Mouse (Mus musculus): ENCODE data around the gene Olfr1066. TPM values are rescaled to one million over a fixed set of nuclear protein-coding genes. Genes with fewer than 3 reads are reported as not detected.
"Not testable (repeated sequence)": the region's sequence is repeated elsewhere in the genome, so short reads cannot be mapped to it uniquely, and the experiment has no call there.

The Olfr1066 gene
- total RNA-seq (2015) (not detected in 2 replicates), total RNA-seq (2017) (not detected in 2 replicates)

- no peak for ATAC-seq (ENCODE audit: poor library complexity, severe bottlenecking)
Observed at GRCm38 (mm10) chr2:86456169-86456568, at the start of gene Olfr1066. Olfr1066 (minus strand) TSS chr2:86456269.

- ATAC-seq (ENCODE audit: poor library complexity, severe bottlenecking): no peak
Observed at GRCm38 (mm10) chr2:86487286-86487685, 31.2 kb upstream of the Olfr1066 start, which contains the start of gene Olfr228. Olfr228 (minus strand) TSS chr2:86487386.

DNA sequence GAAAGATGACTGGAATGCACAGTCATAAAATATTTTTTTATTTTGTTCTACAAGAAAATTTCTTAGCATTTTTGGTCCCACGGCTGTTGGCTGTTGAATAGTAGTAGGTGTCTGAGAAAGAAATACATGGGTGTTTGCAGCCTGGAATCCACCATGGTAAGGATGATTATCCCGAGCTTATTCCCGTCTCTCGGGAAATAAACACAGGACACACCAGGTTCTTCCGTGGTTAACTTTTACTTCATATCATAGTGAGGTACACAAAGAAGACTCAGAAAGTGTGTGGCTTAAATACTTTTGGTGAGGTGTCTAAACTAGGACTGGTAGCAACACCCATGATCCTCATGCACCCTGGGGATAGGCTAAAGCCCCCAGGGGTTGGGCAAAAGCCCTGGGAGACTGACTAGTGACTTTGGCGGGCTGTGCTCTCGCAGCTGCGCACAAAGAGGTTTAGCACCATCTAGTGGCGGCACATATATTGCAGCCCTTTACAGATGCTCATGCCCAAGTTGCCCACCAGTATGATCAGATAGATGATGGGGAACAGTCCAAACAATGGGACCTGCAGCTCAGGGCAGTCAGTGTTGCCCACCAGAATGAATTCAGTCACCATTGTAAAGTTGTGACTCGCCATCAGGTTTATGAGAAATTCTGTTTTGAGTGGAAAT, 8.5 kb upstream of the Olfr1066 start:
- peak; percentile 56 for ATAC-seq (ENCODE audit: poor library complexity, severe bottlenecking)

DNA sequence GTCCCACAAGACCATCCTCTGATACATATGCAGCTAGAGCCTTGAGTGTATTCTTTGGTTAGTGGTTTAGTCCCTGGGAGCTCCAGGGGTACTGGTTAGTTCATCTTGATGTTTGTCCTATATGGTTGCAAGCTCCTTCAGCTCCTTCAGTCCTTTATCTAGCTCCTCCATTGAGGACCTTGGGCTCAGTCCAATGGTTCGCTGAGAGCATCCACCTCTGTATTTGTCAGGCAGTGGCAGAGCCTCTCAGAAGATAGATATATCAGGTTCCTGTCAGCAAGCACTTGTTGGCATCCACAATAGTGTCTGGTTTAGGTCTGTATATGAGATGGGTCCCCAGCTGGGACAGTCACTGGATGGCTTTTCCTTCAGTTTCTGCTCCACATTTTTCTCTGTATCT, 4.4 kb upstream of the Olfr1066 start:
- no peak for ATAC-seq (ENCODE audit: poor library complexity, severe bottlenecking)

GRCm38 (mm10) chr2:86450491-86450890, 5.6 kb downstream of the Olfr1066 start, which contains the start of gene Olfr1065:
Olfr1065 (minus strand) TSS chr2:86450591.
- ATAC-seq (ENCODE audit: poor library complexity, severe bottlenecking): not testable (repeated sequence)

DNA sequence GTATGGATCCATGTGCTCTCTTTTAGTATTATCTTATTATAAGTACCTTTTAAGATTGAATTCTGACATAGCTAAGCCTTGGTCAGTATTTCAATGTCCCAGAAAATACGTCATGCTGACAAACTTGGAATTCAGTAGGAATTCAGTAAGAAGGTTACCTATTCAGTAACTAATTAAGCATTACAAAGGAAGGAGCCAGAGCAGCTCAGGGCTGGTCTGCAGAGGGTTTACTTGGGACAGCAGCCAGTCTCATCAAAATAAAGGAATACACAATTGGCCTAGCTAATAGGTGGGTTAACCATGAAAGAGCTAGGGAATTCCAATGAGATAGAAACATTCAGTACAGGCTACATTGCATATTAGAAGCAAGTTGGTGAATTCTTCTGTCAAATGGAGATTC, 14.0 kb downstream of the Olfr1066 start:
- not testable (repeated sequence) for ATAC-seq (ENCODE audit: poor library complexity, severe bottlenecking)

DNA sequence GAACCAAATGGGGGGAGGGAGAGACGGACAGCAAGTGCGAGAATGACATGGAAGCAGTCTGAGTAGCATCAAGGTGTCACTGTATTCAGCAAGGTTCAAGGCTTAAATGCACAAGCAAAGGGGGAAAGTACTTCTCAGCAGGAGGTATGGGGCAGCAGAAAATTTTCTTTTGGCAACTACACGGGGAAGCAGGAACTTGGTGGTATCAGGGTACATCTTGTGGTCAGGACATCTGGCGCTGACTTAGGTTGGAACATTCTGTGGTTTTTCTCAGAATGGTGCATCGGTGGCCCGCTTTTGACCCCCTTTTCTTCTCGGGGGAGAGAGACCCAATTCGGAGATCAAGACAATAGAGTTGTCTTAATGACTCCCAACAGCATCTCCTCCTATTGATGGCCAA, 27.6 kb downstream of the Olfr1066 start:
- ATAC-seq (ENCODE audit: poor library complexity, severe bottlenecking): not testable (repeated sequence)

GRCm38 (mm10) chr2:86426649-86427048, 29.4 kb downstream of the Olfr1066 start, which contains the start of gene Olfr1062:
Olfr1062 (minus strand) TSS chr2:86426749.
- not testable (repeated sequence) for ATAC-seq (ENCODE audit: poor library complexity, severe bottlenecking)

DNA sequence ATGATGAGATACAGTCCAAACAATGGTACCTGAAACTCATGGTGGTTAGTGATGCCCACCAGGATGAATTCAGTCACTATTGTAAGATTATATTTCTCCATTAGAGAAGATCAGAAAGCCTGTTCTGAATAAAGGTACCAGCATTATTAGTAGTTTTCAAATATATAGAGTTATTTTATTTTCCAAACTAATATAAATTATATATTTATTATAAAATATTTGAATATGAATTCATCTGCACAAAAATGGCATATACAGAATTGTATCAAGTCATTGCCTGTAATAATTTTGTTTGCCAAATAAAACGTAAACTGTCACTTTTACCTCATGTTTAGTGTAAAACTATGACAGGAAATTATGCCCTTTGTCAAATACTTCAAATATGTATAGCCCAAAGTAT, 42.1 kb downstream of the Olfr1066 start, which contains the start of gene Olfr1061:
Gene Olfr1061, minus strand, starts transcription at position 101 of the 400 bp plus-strand sequence.
- ATAC-seq (ENCODE audit: poor library complexity, severe bottlenecking): no peak

Other genes starting within 250 kb of the Olfr1066 start
- gene Olfr1046, start 237.0 kb downstream of the Olfr1066 start, total RNA-seq (2015): not detected in 2 replicates
- not detected in 2 replicates for gene Olfr1046, start 237.0 kb downstream of the Olfr1066 start, total RNA-seq (2017)
- not detected in 2 replicates for gene Olfr1047, start 224.9 kb downstream of the Olfr1066 start, total RNA-seq (2015)
- not detected in 2 replicates for gene Olfr1047, start 224.9 kb downstream of the Olfr1066 start, total RNA-seq (2017)
- not detected in 2 replicates for gene Olfr1048, start 216.0 kb downstream of the Olfr1066 start, total RNA-seq (2015)
- gene Olfr1048, start 216.0 kb downstream of the Olfr1066 start, total RNA-seq (2017): not detected in 2 replicates
- gene Olfr1049, start 197.9 kb downstream of the Olfr1066 start, total RNA-seq (2015): not detected in 2 replicates
- gene Olfr1049, start 197.9 kb downstream of the Olfr1066 start, total RNA-seq (2017): 0.37 TPM in 1 of 2 replicates, not detected in the other
- gene Olfr1051, start 177.2 kb downstream of the Olfr1066 start, total RNA-seq (2015): not detected in 2 replicates
- gene Olfr1051, start 177.2 kb downstream of the Olfr1066 start, total RNA-seq (2017): not detected in 2 replicates
- gene Olfr1052, start 163.8 kb downstream of the Olfr1066 start, total RNA-seq (2015): not detected in 2 replicates
- not detected in 2 replicates for gene Olfr1052, start 163.8 kb downstream of the Olfr1066 start, total RNA-seq (2017)
- not detected in 2 replicates for gene Olfr1053, start 141.0 kb downstream of the Olfr1066 start, total RNA-seq (2015)
- gene Olfr1053, start 141.0 kb downstream of the Olfr1066 start, total RNA-seq (2017): not detected in 2 replicates
- not detected in 2 replicates for gene Olfr1054, start 120.8 kb downstream of the Olfr1066 start, total RNA-seq (2015)
- not detected in 2 replicates for gene Olfr1054, start 120.8 kb downstream of the Olfr1066 start, total RNA-seq (2017)
- gene Olfr1055, start 106.0 kb downstream of the Olfr1066 start, total RNA-seq (2015): not detected in 2 replicates
- not detected in 2 replicates for gene Olfr1055, start 106.0 kb downstream of the Olfr1066 start, total RNA-seq (2017)
- not detected in 2 replicates for gene Olfr1056, start 93.8 kb downstream of the Olfr1066 start, total RNA-seq (2015)
- gene Olfr1056, start 93.8 kb downstream of the Olfr1066 start, total RNA-seq (2017): not detected in 2 replicates
- gene Olfr1057, start 77.9 kb downstream of the Olfr1066 start, total RNA-seq (2015): not detected in 2 replicates
- gene Olfr1057, start 77.9 kb downstream of the Olfr1066 start, total RNA-seq (2017): not detected in 2 replicates
- not detected in 2 replicates for gene Olfr1058, start 67.7 kb downstream of the Olfr1066 start, total RNA-seq (2015)
- gene Olfr1058, start 67.7 kb downstream of the Olfr1066 start, total RNA-seq (2017): not detected in 2 replicates
- not detected in 2 replicates for gene Olfr1061, start 42.2 kb downstream of the Olfr1066 start, total RNA-seq (2015)
- gene Olfr1061, start 42.2 kb downstream of the Olfr1066 start, total RNA-seq (2017): not detected in 2 replicates
- gene Olfr1062, start 29.5 kb downstream of the Olfr1066 start, total RNA-seq (2015): not detected in 2 replicates
- not detected in 2 replicates for gene Olfr1062, start 29.5 kb downstream of the Olfr1066 start, total RNA-seq (2017)
- not detected in 2 replicates for gene Olfr1065, start 5.7 kb downstream of the Olfr1066 start, total RNA-seq (2015)
- gene Olfr1065, start 5.7 kb downstream of the Olfr1066 start, total RNA-seq (2017): not detected in 2 replicates
- not detected in 2 replicates for gene Olfr228, start 31.1 kb upstream of the Olfr1066 start, total RNA-seq (2015)
- gene Olfr228, start 31.1 kb upstream of the Olfr1066 start, total RNA-seq (2017): not detected in 2 replicates
- not detected in 2 replicates for gene Olfr1076, start 52.2 kb upstream of the Olfr1066 start, total RNA-seq (2015)
- not detected in 2 replicates for gene Olfr1076, start 52.2 kb upstream of the Olfr1066 start, total RNA-seq (2017)
- not detected in 2 replicates for gene Olfr1079, start 86.2 kb upstream of the Olfr1066 start, total RNA-seq (2015)
- gene Olfr1079, start 86.2 kb upstream of the Olfr1066 start, total RNA-seq (2017): not detected in 2 replicates
- gene Olfr1080, start 102.0 kb upstream of the Olfr1066 start, total RNA-seq (2015): not detected in 2 replicates
- gene Olfr1080, start 102.0 kb upstream of the Olfr1066 start, total RNA-seq (2017): not detected in 2 replicates
- not detected in 2 replicates for gene Olfr1082, start 142.7 kb upstream of the Olfr1066 start, total RNA-seq (2015)
- not detected in 2 replicates for gene Olfr1082, start 142.7 kb upstream of the Olfr1066 start, total RNA-seq (2017)
- not detected in 2 replicates for gene Olfr1084, start 183.5 kb upstream of the Olfr1066 start, total RNA-seq (2015)
- not detected in 2 replicates for gene Olfr1084, start 183.5 kb upstream of the Olfr1066 start, total RNA-seq (2017)
- not detected in 2 replicates for gene Olfr1085, start 205.8 kb upstream of the Olfr1066 start, total RNA-seq (2015)
- not detected in 2 replicates for gene Olfr1085, start 205.8 kb upstream of the Olfr1066 start, total RNA-seq (2017)
- gene Olfr1086, start 223.8 kb upstream of the Olfr1066 start, total RNA-seq (2015): not detected in 2 replicates
- not detected in 2 replicates for gene Olfr1086, start 223.8 kb upstream of the Olfr1066 start, total RNA-seq (2017)
- not detected in 2 replicates for gene Olfr1087, start 242.1 kb upstream of the Olfr1066 start, total RNA-seq (2015)
- gene Olfr1087, start 242.1 kb upstream of the Olfr1066 start, total RNA-seq (2017): not detected in 2 replicates

Data from megakaryocyte, adult 5-6 weeks (primary cell).